Mouse (Mus musculus) c-Kit-positive CD71-positive TER-119-negative erythroid progenitor cells, embryonic 14.5 days (primary cell): ENCODE measurements around the gene Olfr464.
"Not testable (repeated sequence)": the region's sequence is repeated elsewhere in the genome, so short reads cannot be mapped to it uniquely, and the experiment has no call there.

Experiments
- DNase-seq: peaks from one replicate; pipeline ENCODE4 v3.0.0-alpha.2; 2013; ENCODE audit warnings: low read depth

Gene Olfr464

GRCm38 (mm10) chr11:87866891-87867290 lies 53.9 kb downstream of the Olfr464 start:
- not testable (repeated sequence) for DNase-seq
